Mouse (Mus musculus) heart, postnatal 0 days (tissue): ENCODE measurements around the gene Itgb2. TPM values are rescaled to one million over a fixed set of nuclear protein-coding genes. Genes with fewer than 3 reads are reported as not detected.
A peak's percentile ranks its signal among the peaks of the same experiment; 100 is the strongest.

ENCODE experiments used
- ATAC-seq: fragments of 200-750 bp; cut with Nextera tagmentation; 2 replicates; pipeline ENCODE4 v1.8.0; 2017; ENCODE audit warnings: low read depth, moderate number of reproducible peaks, moderate library complexity; ENCODE audit not compliant: insufficient read depth
- DNase-seq: peaks from one replicate; pipeline ENCODE4 v3.0.0-alpha.2; 2016; ENCODE audit warnings: low spot score
- H3K27ac ChIP-seq: fragments of 300-500 bp; sonication (generic); 2 replicates; pipeline ENCODE4 v1.5.1; 2014; ENCODE audit warnings: low read depth, mild to moderate bottlenecking
- H3K27me3 ChIP-seq: fragments of 300-500 bp; sonication (generic); 2 replicates; pipeline ENCODE4 v1.6.1; 2014; ENCODE audit warnings: low read length, mixed read lengths; ENCODE audit not compliant: control insufficient read depth, insufficient read depth
- H3K36me3 ChIP-seq: fragments of 300-500 bp; sonication (generic); replicated peaks from 2 replicates; pipeline ENCODE4 v1.6.1; 2014; ENCODE audit warnings: low read length, mixed read lengths; ENCODE audit not compliant: control insufficient read depth, insufficient read depth
- H3K4me1 ChIP-seq: fragments of 300-500 bp; sonication (generic); 2 replicates; pipeline ENCODE4 v1.6.1; 2014; ENCODE audit warnings: antibody characterized with exemption; ENCODE audit not compliant: control insufficient read depth, insufficient read depth
- H3K4me2 ChIP-seq: fragments of 300-500 bp; sonication (generic); 2 replicates; pipeline ENCODE4 v1.6.1; 2014; ENCODE audit warnings: low read depth, mild to moderate bottlenecking, low read length, moderate library complexity
- H3K4me3 ChIP-seq: fragments of 300-500 bp; sonication (generic); 2 replicates; pipeline ENCODE4 v1.5.1; 2014; ENCODE audit warnings: low read depth, low read length
- H3K9ac ChIP-seq: fragments of 300-500 bp; sonication (generic); replicated peaks from 2 replicates; pipeline ENCODE4 v1.6.1; 2014; ENCODE audit warnings: low read depth, low read length, mixed read lengths
- H3K9me3 ChIP-seq: fragments of 300-500 bp; sonication (generic); replicated peaks from 2 replicates; pipeline ENCODE4 v1.6.1; 2016; ENCODE audit warnings: low read length; ENCODE audit not compliant: control insufficient read depth
- CTCF ChIP-seq: IDR thresholded peaks from 2 replicates; pipeline ENCODE4 v1.5.1; 2016; ENCODE audit warnings: antibody characterized with exemption, control low read depth, low read depth
- EP300 ChIP-seq: IDR thresholded peaks from 2 replicates; pipeline ENCODE4 v1.6.1; 2016; ENCODE audit warnings: antibody characterized with exemption, low read depth
- WGBS: fragments of 180-500 bp; shearing (Covaris S2); extraction: QIAGEN DNeasy Blood & Tissue Kit; methylation state at CpG from one replicate; pipeline ENCODE4 v1.1.7; 2014; 5-methylcytosine and 5-hydroxymethylcytosine counted together
- polyA plus RNA-seq: library from polyadenylated mRNA; unstranded; fragments of >200 nt; fragmentation: Nextera tagmentation; extraction: Ambion mirVana; gene quantifications from 2 replicates; pipeline ENCODE4 v1.2.1, GENCODE M21; 2015
- total RNA-seq: library from RNA; depleted of rRNA; stranded (reverse); fragments of >200 nt; gene quantifications from 2 replicates; pipeline ENCODE4 v1.2.3, GENCODE M21; 2014; ENCODE audit warnings: low replicate concordance

The Itgb2 gene
- total and polyA plus RNA-seq, 2 experiments from 2014 or later = 0.69 to 1.5 TPM

DNA sequence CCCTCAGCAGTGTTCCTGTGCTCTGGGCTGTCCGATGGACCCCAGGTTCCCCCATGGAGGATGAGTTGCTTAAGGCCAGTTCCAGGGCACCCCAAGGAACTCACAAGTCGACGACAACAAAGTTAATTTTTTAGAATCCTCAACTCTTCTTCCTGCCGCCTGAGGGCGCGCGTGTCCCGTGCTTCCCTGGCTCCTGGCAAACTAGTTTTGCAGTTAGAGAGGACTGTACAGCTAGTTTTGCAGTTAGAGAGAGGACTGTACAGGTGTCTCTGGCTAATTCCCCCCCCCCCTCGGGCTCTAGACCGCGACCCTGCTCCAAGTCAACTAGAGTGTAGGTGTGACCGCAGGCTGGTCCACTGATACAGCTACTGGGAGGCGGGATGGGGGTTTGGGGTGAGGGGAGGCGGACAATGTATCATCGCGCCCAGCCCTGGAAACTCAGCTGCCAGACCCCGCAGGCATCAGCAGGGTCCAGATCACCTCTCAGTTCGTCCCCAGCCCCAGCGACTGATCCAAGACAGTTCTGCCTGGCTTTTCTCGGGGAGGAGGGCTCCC lies 12.9 kb upstream of the Itgb2 start:
- H3K27me3 ChIP-seq = 0 out of 2 replicates have a peak, but pooled peaks cover 2% of the 10 kb centered on the region
- H3K36me3 ChIP-seq = peaks cover 21% of the 10 kb centered on the region
- WGBS = 24% methylated on average over 20 of the region's 20 CpGs
- no peak overlapping the region for H3K4me2 ChIP-seq
- no peak overlapping the region for H3K9ac ChIP-seq
- no peak overlapping the region for H3K27ac ChIP-seq
- peak; percentile 94 for TF ChIP-seq CTCF
- TF ChIP-seq EP300 = no peak
- DNase-seq (peak; percentile 86), ATAC-seq (no peak)
- no peak overlapping the region for H3K4me3 ChIP-seq
- H3K9me3 ChIP-seq = no peaks in the 10 kb centered on the region
- peaks cover 18% of the 10 kb centered on the region for H3K4me1 ChIP-seq

DNA sequence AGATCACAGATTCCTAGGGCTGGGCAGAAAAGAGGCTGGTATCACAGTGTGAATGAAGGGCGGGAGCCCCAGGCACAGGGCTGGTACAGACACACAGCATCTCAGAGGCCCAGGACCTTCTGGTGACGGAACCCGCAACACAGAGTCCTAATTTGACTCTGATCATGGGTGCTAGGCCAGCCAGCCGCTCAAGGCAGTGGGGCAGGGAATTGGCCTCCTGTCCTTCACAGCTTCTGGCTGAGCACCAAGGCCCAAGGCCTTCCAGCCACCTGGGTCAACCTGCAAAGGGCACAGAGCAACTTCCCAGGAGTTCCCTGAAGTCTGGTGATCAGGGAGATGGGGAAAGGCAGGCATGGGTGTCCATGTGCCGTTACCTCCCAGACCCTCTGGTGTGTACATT lies 12.3 kb upstream of the Itgb2 start:
- Histone ChIP-seq H3K27ac (no peak overlapping the region), H3K4me3 (no peak overlapping the region), H3K9ac (no peak overlapping the region), H3K4me1 (peaks cover 18% of the 10 kb centered on the region), H3K36me3 (peaks cover 14% of the 10 kb centered on the region), H3K4me2 (no peak overlapping the region), H3K27me3 (0 out of 2 replicates have a peak, but pooled peaks cover 8% of the 10 kb centered on the region), H3K9me3 (no peaks in the 10 kb centered on the region)
- no peak for TF ChIP-seq EP300
- no peak for TF ChIP-seq CTCF
- ATAC-seq (no peak), DNase-seq (no peak)
- 87% methylated on average over 5 of the region's 5 CpGs for WGBS

DNA sequence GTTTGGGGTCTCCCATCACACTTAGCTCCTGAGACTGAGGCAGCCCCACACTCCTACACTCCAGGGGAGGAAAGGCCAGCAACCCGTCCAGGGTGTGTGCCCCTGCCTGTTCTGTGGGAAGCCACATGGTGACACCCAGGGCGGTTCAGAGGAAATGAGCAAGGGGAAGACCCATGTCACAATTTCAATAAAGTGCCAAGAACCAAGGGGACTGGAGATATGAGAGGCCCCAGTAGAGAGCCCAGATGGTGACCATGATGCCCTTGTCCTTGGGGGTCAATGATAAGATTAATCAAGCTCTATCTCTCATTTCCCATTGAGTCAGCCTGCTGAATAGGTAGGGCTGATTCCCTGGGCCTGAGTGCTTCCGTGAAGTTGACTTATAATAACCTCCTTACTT lies 10.9 kb upstream of the Itgb2 start:
- TF ChIP-seq EP300 = no peak
- no peak for TF ChIP-seq CTCF
- H3K4me3 ChIP-seq = no peak overlapping the region
- ATAC-seq = no peak
- H3K9ac ChIP-seq = no peak overlapping the region
- 0 out of 2 replicates have a peak, but pooled peaks cover under 1% of the 10 kb centered on the region for H3K36me3 ChIP-seq
- H3K27me3 ChIP-seq = 0 out of 2 replicates have a peak, but pooled peaks cover 8% of the 10 kb centered on the region
- DNase-seq = no peak
- H3K4me2 ChIP-seq = no peak overlapping the region
- peaks cover 18% of the 10 kb centered on the region for H3K4me1 ChIP-seq
- WGBS = 59% methylated on average over 3 of the region's 3 CpGs
- no peak overlapping the region for H3K27ac ChIP-seq
- H3K9me3 ChIP-seq = no peaks in the 10 kb centered on the region

DNA sequence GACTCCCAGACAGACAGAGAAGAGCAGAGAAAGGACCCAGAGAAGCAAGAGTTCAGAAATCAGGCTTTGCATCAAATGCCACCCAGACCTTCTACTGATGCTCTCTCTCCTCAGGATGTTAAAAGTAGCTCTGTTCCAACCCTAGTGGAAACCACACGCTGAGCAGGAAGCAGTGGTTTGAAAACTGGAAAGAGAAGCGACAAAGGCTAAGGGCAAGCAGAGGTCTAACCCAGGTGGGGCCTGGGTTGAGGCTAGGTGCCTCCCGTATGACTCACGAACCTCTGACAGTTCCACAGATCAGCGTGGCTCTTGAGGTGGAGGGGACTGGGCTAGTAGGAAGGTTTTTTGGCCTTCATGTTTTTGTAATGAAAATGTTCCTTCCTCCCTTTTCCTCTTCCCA lies 9.6 kb upstream of the Itgb2 start:
- Histone ChIP-seq H3K4me1 (peaks cover 8% of the 10 kb centered on the region; the same call in 1 of the 2 replicates), H3K27ac (no peak overlapping the region), H3K9me3 (no peaks in the 10 kb centered on the region), H3K36me3 (no peaks in the 10 kb centered on the region), H3K9ac (no peak overlapping the region), H3K4me3 (no peak overlapping the region), H3K27me3 (0 out of 2 replicates have a peak, but pooled peaks cover 8% of the 10 kb centered on the region), H3K4me2 (no peak overlapping the region)
- ATAC-seq (no peak), DNase-seq (no peak)
- WGBS = 82% methylated on average over 5 of the region's 5 CpGs
- TF ChIP-seq CTCF (no peak), EP300 (no peak)

DNA sequence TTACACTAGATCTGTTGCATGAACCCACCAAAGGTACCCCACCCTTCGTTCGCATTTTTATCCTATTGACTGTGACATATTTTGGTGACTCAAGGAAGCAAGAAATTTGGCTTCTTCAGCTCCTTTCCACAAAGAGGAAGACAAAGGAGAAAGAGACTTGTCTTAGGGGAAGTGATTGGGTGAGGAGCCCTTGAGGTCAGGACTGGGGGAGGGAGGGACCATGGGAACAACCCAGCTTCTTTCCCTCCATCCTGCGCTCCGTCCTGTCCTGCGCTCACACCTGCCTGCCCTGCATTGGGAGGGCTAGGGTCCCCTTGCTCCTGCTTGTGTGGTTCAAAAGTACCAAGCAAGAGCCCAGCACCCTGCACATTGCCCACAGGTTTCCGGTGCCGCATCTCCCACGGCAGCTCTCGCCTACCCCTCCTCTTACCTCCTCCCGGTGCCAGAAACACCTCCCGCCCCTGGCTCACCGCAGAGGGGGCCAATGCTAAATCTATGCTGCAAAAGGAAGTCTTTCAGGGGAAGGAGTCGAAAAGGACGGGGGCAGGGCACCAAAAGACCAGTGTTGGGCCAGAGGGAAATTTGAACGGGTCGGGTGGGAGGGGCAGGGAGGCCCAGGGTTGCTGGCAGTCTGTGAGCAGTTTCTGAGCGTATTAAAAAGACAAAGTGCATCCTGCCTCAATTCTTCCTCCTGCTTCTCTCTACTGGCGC lies 7.9 kb upstream of the Itgb2 start:
- no peaks in the 10 kb centered on the region for H3K9me3 ChIP-seq
- peak overlapping the region; percentile 16 for H3K4me3 ChIP-seq
- WGBS = 20% methylated on average over 18 of the region's 18 CpGs
- no peaks in the 10 kb centered on the region for H3K36me3 ChIP-seq
- no peak overlapping the region for H3K27ac ChIP-seq
- H3K4me2 ChIP-seq = peak overlapping the region; percentile 53
- no peaks in the 10 kb centered on the region; the same call in 1 of the 2 replicates for H3K4me1 ChIP-seq
- ATAC-seq (no peak), DNase-seq (no peak)
- H3K9ac ChIP-seq = no peak overlapping the region; the same call in 1 of the 2 replicates
- no peak for TF ChIP-seq CTCF
- no peak for TF ChIP-seq EP300
- H3K27me3 ChIP-seq = 0 out of 2 replicates have a peak, but pooled peaks cover 8% of the 10 kb centered on the region
